ENCODE assay signal across 11 mouse cellular contexts in the genomic region with DNA sequence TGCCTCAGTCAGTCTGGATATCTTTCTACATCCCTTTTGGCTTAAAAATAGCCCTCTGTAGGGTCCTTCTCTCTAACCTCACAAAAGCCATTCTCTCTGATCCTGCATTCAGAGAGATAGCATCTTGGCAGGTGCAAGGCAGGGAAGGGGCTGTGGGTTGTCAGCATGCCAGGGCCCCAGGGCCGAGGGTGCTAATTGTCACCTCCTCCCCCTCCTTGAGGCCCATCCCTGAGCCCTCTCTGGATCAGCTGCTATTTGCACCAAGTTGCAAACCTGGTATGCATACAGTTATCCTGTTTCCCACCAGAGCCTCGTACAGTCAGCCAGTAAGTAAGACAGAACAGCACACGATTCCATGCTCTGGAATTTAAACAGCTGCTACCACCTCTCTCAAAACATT.
DNase-seq lines count a peak whose midpoint lies in the region; ATAC-seq and TF ChIP-seq lines count a peak whose summit lies in the region.
"Had no signal": no experiment of that assay in that cellular context is flagged by ENCODE, and none has a peak within 500 bp of the region (broad histone marks: within the 10 kb centered on the region; RNA-seq: fewer than 3 reads in every experiment).

No protein-coding gene starts in this region.

- H3K4me1 ChIP-seq in heart, embryonic 16.5 days (ENCODE audit: control insufficient read depth, insufficient read depth, low read length) = peaks cover 11% of the 10 kb centered on the region
- H3K4me1 ChIP-seq in cortical plate, adult 2 months (ENCODE audit: control insufficient read depth, insufficient read depth, low read length) = peaks cover 20% of the 10 kb centered on the region
- peaks cover 38% of the 10 kb centered on the region for H3K4me1 ChIP-seq in forebrain, embryonic 15.5 days
- H3K4me1 ChIP-seq in midbrain, embryonic 13.5 days (replicated peaks) = peaks cover 44% of the 10 kb centered on the region

- no peak overlapping the region for H3K4me3 ChIP-seq in heart, embryonic 16.5 days (ENCODE audit: low read length)
- H3K4me3 ChIP-seq in cortical plate, adult 2 months (ENCODE audit: insufficient read depth, low read length) = no peak overlapping the region
- H3K4me3 ChIP-seq in forebrain, embryonic 15.5 days = no peak overlapping the region
- H3K4me3 ChIP-seq in midbrain, embryonic 13.5 days (replicated peaks) = no peak overlapping the region

- no peaks in the 10 kb centered on the region for H3K36me3 ChIP-seq in heart, embryonic 16.5 days (ENCODE audit: control insufficient read depth, insufficient read depth)
- H3K36me3 ChIP-seq in forebrain, embryonic 15.5 days = no peaks in the 10 kb centered on the region
- H3K36me3 ChIP-seq in midbrain, embryonic 13.5 days = no peaks in the 10 kb centered on the region

- H3K27me3 ChIP-seq in heart, embryonic 16.5 days (ENCODE audit: control insufficient read depth, insufficient read depth, low read length) = no peaks in the 10 kb centered on the region
- no peaks in the 10 kb centered on the region for H3K27me3 ChIP-seq in forebrain, embryonic 15.5 days
- H3K27me3 ChIP-seq in midbrain, embryonic 13.5 days = no peaks in the 10 kb centered on the region

- no peak for DNase-seq in heart, postnatal 4 days
- no peak for DNase-seq in embryo, embryonic 11 days
- DNase-seq in right cerebral cortex, postnatal 4 days = no peak
- DNase-seq: cerebellum, postnatal 14 days; kidney, adult 11 months had no signal

- TF ChIP-seq POLR2A in cortical plate, adult 2 months (IDR thresholded peaks at IDR 0.05; ENCODE audit: extremely low read depth, insufficient read depth, low read length) = no peak

- no peak for TF ChIP-seq CTCF in cortical plate, adult 2 months (IDR thresholded peaks at IDR 0.05; ENCODE audit: extremely low read depth, insufficient read depth, low read length)

- 0 out of 2 replicates have a peak, but pooled peaks have one; percentile 16 for ATAC-seq in heart, embryonic 16.5 days (replicated peaks; ENCODE audit: extremely low read depth, insufficient read depth, low FRiP score)
- no peak for ATAC-seq in forebrain, embryonic 15.5 days (replicated peaks)
- ATAC-seq in midbrain, embryonic 13.5 days = no peak
- no peak for ATAC-seq in granulocyte monocyte progenitor cell, adult 5-6 weeks (replicated peaks; ENCODE audit: poor library complexity, severe bottlenecking)
- ATAC-seq: Patski had no signal

- 9% methylated on average over 3 of the region's 3 CpGs for WGBS in heart, embryonic 16.5 days
- 17% methylated on average over 3 of the region's 3 CpGs for WGBS in forebrain, embryonic 15.5 days
- WGBS in midbrain, embryonic 13.5 days = 42% methylated on average over 3 of the region's 3 CpGs

- H3K4me2 ChIP-seq in heart, embryonic 16.5 days (ENCODE audit: low read depth, low read length) = no peak overlapping the region
- H3K4me2 ChIP-seq in forebrain, embryonic 15.5 days (replicated peaks) = no peak overlapping the region
- no peak overlapping the region for H3K4me2 ChIP-seq in midbrain, embryonic 13.5 days (replicated peaks)

- H3K27ac ChIP-seq in heart, embryonic 16.5 days (ENCODE audit: low read length) = 0 out of 2 replicates have a peak overlapping the region, but pooled peaks have one; percentile 6
- H3K27ac ChIP-seq in cortical plate, adult 2 months (ENCODE audit: insufficient read depth, low read length) = peak overlapping the region; percentile 88
- H3K27ac ChIP-seq in forebrain, embryonic 15.5 days (replicated peaks) = peak overlapping the region; percentile 77
- H3K27ac ChIP-seq in midbrain, embryonic 13.5 days = peak overlapping the region; percentile 80

- no peak overlapping the region for H3K9ac ChIP-seq in heart, embryonic 16.5 days (ENCODE audit: low read length)
- no peak overlapping the region for H3K9ac ChIP-seq in forebrain, embryonic 15.5 days (replicated peaks)
- H3K9ac ChIP-seq in midbrain, embryonic 13.5 days (replicated peaks) = no peak overlapping the region

- no peaks in the 10 kb centered on the region for H3K9me3 ChIP-seq in heart, embryonic 16.5 days (replicated peaks; ENCODE audit: control insufficient read depth, low read length)
- no peaks in the 10 kb centered on the region for H3K9me3 ChIP-seq in forebrain, embryonic 15.5 days
- H3K9me3 ChIP-seq in midbrain, embryonic 13.5 days = no peaks in the 10 kb centered on the region

Comparison
In these comparisons a context has a peak if more than half of its experiments do, and no peak if none do; other contexts are left out.
1. H3K27ac ChIP-seq: peak in every context shown above with its lines; median percentile 88 in cortical plate, adult 2 months; 80 in midbrain, embryonic 13.5 days; 77 in forebrain, embryonic 15.5 days; 6 in heart, embryonic 16.5 days.